Mouse (Mus musculus) ovary, adult 18-20 months (tissue): ENCODE measurements around the gene Ptges2.
A peak's percentile ranks its signal among the peaks of the same experiment; 100 is the strongest.

Source experiments
- DNase-seq: peaks from one replicate; pipeline ENCODE4 v3.0.0; 2022; ENCODE audit warnings: low spot score, mixed read lengths

Gene Ptges2

DNA sequence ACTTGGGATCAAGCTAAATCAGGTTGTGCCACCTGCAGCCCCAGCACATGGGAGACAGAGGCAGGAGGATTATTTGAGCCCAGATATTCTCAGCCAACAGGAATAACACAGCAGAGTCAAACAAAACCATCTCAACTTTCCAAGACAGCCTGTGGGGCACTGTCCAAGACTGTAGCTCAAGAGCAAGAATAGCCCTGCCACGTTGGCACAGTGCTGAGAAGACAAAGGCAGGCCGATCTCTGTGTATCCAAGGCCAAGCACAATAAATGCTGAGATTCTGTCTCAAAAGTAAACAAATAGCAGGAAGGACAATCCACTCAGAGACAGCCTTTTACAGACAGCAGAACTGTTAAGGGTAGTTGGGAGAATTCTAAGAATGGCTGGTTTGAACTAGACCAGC, 44.5 kb downstream of the Ptges2 start:
- peak; percentile 42 for DNase-seq

DNA sequence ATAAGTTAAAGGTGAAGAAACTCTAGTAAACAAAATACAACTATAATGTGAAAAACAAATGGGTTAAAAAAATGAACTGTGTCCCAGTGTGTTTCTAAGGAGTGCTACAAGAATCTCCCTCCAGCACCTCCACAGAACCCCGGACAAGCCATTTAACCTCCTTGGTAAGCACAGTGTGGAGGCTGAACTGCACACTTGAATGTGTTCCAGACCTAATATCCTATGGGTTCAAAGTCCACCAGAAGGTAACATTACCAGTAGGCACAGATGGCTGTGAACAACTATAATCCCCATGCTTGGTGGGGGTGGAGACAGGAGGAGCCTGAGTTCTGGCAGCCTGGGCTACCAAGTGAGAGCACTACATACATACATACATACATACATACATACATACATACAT, 44.9 kb downstream of the Ptges2 start:
- DNase-seq, result no peak

- DNase-seq, result no peak
Observed at GRCm38 (mm10) chr2:32441550-32441949, 45.9 kb downstream of the Ptges2 start.

GRCm38 (mm10) chr2:32445535-32445934, 49.8 kb downstream of the Ptges2 start:
- no peak for DNase-seq

DNA sequence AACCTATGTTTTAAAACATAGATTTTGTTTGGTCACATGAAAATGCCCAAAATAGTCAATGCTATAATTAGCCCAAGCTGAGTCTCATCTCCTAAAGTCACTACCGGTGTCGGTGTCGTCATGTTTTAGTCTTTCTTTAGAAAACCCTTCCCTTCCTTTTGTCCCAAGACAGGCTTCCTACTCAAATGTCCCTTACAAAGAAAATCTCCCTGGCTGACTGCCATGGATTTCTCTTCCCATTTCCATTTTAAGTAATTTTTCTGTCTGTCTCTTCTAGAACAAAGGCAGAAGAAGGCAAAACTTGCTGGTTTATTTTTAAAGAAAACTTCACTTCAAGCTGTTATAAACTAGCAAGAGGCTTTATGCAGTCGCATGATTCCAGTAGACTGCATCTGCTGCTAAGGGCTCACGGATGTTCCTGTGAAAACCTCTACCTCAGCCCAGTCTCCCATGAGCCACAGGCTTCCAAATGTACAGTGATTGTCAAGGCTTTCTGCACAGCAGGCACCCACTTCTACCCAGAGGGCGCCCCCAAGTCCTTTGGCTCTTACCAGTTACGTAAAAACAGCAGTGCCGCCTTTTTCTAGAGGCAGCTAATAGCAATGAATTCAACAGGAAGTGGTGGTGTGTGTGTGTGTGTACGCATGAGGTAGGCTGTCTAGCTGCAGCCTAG, 51.7 kb downstream of the Ptges2 start:
- no peak for DNase-seq

DNA sequence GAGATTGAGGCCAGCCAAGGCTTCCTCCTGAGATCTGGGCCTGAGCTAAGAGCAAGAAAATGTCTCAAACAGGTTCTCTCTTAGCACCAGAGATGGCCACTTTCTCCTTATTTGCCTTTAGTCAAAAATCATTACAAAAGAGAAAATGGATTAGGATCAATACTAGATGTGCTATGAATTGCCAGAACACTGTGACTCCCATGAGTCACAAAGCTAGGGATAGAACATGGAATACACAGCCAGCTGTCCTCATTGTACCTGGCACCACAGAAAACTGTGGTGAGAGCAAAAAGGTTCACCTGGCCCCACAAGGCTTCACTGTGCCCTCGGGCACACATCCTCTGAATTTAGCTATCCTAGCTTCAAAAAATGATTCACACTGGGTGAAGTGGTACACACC, 52.8 kb downstream of the Ptges2 start:
- DNase-seq, result no peak

GRCm38 (mm10) chr2:32449761-32450754, 54.4 kb downstream of the Ptges2 start, which contains the start of gene Naif1:
Naif1 (plus strand) TSS chr2:32450457.
- DNase-seq, result no peak

DNA sequence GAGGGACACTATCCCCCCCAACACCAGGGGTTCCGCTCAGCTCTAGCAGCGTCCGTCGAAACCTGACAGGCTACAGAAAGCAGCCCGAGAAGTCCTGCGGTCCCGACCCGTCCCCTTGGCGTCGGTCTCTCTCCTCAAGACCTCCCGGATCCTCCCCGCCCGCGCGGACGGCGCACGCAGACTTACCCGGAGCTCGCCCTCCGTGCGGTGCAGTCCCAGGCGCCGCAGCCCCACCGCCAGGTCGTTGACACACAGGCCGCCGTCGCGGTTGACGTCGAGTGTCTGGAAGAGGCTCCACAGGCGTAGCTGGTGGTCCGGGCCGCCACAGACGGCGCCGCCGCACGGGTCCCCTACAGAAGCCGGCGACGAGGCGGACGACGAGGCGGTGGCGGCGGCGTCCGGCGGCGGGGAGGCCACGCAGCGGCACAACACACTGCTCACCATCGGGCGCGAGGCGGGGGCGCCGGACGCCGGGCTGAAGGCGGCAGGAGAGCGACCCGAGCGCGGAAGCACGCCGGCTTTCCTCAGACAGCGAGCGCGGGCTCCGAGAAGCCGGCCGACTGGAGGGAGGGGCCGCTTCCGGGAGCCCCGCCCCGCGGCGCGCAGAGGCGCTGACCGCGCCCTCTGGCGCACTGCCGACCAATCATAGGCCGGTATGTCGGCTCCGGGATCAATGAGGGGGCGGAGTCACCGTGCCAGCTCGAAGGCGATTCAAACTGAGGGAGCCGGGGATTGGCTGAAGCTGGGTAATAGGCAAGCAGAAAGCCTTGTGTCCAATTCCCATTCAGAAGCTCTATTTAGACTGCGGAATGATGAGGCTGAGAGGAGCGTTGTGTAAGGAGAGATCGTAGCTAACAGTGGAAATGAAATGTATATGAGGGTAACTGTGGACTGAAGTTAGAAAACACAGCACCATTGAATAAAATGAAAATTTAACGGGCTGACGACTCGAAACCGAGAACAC, 55.5 kb downstream of the Ptges2 start, which contains the start of gene Slc25a25:
Slc25a25 (minus strand) TSS at position 565 of the 964 bp plus-strand sequence.
- peak; percentile 94 for DNase-seq

DNA sequence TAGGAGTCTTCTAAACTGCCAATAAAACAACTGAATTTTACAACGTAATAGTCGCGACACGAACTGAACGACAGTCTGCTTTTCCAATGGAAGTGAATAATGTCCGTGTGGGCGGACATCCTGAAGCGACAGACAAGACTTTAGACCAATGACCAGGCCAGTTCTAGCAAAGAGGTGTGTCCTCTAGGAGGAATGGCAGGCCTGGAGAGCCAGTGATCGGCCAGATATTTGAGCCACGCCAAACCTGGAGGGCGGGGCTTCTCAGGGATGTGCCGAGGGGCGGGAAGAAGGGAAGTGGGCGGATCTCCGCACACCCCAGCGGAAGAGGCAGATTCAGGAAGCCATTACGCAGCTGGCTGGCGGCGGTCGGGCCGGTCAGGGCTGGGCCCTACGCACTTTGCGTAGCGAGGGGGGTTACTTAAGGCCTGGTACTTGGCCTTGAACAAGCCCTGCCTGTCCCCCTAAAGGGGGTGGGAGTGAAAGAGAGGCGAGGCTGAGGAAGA, 56.2 kb downstream of the Ptges2 start:
- DNase-seq, result peak; percentile 98

GRCm38 (mm10) chr2:32452441-32452971, 56.8 kb downstream of the Ptges2 start:
- peak; percentile 23 for DNase-seq

- no peak for DNase-seq
Observed at GRCm38 (mm10) chr2:32453641-32454303, 58.1 kb downstream of the Ptges2 start.

DNA sequence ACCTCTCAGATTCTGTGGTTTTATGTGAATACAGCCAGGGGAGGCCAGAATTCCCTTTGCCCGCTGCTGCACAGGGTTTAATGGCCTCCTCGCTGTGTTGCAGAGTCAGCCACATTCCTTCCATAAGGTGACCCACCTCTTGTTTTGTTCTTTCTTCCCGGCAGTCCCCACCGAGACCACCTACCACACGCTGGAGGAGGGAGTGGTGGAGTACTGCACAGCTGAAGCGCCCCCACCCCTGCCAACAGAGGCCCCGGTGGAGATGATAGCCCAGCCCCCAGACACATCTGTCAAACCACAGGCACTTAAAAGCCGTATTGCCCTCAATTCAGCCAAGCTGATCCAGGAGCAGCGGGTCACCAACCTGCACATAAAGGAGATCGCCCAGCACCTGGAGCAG, 58.9 kb downstream of the Ptges2 start:
- DNase-seq, result no peak

- no peak for DNase-seq
Observed at GRCm38 (mm10) chr2:32455101-32455500, 59.4 kb downstream of the Ptges2 start.
